Mouse (Mus musculus) kidney, adult 18-20 months (tissue): ENCODE results near the gene Ces1e.

Source experiments
- DNase-seq: peaks from one replicate; pipeline ENCODE4 v3.0.0; 2021

The Ces1e gene

DNA sequence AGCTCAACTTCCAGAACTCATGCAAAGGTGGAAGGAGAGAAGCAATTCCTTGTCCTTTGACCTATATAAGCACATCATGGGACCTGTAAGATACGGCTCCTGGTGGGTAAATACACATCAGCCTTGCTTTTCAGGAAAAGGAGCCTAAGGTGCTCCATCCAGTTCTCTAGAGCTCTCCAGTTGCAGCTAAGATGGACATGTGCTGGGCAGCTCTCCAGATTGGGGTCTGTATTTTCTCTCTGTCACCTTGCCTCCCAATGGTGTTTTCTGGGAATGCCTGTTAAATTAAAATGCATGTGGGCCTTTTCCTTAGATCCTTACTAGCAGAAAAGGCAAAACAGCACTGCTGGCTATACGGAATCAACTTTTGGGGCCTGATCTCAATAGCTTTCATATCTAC, 54.9 kb downstream of the Ces1e start:
- no peak for DNase-seq

DNA sequence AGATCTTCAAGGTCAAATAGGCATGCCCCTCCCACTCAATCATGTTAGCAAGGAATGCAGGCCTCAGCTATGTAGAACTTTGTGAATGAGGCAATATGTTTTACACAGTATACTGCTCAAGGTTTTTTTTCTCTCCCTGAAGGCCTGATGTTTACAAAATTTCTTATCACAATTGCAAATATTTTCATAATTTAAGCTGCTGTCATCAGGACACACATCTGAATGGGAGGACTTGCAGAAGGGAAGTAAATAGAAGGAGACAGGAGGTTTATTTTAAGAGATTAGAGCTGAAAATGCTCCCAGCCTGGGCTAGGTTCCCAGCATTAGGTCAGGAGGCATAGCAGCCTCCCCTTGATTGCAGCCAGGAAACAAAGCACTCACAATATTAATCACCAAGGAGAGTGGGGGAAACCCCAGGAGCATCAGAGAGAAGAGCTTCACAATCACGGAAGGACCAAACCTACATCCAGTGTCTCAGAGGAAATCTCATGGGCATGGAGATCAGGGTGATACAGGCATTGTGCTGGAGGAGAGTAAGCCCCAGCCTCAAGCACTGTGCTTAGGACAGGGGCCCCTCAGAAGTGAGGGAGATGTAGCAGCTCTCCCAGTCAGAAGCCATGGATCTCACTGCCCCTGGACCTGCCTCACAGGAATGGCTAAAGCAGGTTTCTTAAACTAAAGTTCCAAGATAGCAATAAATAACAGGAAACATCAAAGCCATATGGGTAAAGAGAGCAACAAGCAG, 57.4 kb downstream of the Ces1e start:
- DNase-seq, result no peak

DNA sequence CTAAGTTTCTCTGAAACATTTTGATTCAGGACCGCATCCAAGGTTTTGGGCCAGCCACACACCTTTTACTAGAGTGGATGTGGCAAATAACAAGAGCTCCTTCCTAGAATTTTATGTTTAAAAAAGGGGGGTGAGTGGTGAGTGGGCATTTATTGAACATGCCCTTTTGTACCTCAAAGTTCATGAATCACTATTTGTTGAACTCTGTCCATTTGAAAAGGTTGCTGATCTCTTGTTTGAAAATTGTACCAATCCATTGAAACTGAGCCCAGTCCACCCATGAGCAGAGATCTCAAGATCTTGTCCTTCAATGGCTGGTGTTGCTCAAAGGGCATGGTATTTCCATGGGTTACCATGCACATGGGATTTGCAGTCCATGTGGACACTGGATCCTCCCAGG, 66.1 kb downstream of the Ces1e start:
- DNase-seq, result no peak

DNA sequence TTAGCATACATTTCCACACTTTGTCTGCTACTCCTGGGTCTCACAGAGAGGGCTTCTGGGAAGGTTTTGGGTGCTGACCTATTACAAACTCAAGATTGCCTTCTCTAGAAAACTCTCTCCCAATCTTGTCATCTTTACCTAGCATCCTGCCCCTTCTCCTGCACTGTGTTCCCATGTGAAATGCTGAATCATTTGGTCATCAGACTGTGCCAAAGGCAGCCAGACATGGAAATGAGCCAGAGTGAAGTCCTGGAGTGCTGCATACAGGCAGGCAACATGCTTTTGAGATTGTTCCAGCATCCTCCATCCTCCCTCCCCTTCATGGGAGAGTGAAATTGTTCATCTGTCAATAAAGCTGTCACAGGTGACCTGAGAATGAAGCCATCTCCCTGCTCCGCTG, 78.0 kb downstream of the Ces1e start:
- DNase-seq, result no peak
